Mouse (Mus musculus): ENCODE measurements around the gene Ralb.

The Ralb gene

GRCm38 (mm10) chr1:119523826-119524225 lies 19.2 kb upstream of the Ralb start:
- no peak for DNase-seq (ENCODE audit: low spot score in 2 of 2)

- no peak for DNase-seq (ENCODE audit: low spot score in 2 of 2)
These were observed 18.8 kb upstream of the Ralb start for GRCm38 (mm10) chr1:119523369-119523768.

- no peak for DNase-seq (ENCODE audit: low spot score in 2 of 2)
These were observed 18.1 kb upstream of the Ralb start for GRCm38 (mm10) chr1:119522726-119523125.

- DNase-seq (ENCODE audit: low spot score in 2 of 2): no peak
These were observed 17.1 kb upstream of the Ralb start for GRCm38 (mm10) chr1:119521681-119522080.

GRCm38 (mm10) chr1:119521029-119521428 lies 16.4 kb upstream of the Ralb start:
- no peak for DNase-seq (ENCODE audit: low spot score in 2 of 2)

GRCm38 (mm10) chr1:119519286-119519685 lies 14.7 kb upstream of the Ralb start:
- DNase-seq (ENCODE audit: low spot score in 2 of 2): no peak

GRCm38 (mm10) chr1:119518786-119519185 lies 14.2 kb upstream of the Ralb start:
- DNase-seq (ENCODE audit: low spot score in 2 of 2): no peak

GRCm38 (mm10) chr1:119518060-119518459 lies 13.5 kb upstream of the Ralb start:
- DNase-seq (ENCODE audit: low spot score in 2 of 2): no peak

GRCm38 (mm10) chr1:119510857-119511256 lies 6.3 kb upstream of the Ralb start:
- no peak for DNase-seq (ENCODE audit: low spot score in 2 of 2)

- DNase-seq (ENCODE audit: low spot score in 2 of 2): no peak
These were observed 5.8 kb upstream of the Ralb start for GRCm38 (mm10) chr1:119510409-119510808.

GRCm38 (mm10) chr1:119509474-119509873 lies 4.9 kb upstream of the Ralb start:
- no peak for DNase-seq (ENCODE audit: low spot score in 2 of 2)

- DNase-seq (ENCODE audit: low spot score in 2 of 2): no peak
These were observed 4.0 kb upstream of the Ralb start for GRCm38 (mm10) chr1:119508548-119508947.

- DNase-seq (ENCODE audit: low spot score in 2 of 2): no peak
These were observed 1.4 kb upstream of the Ralb start for GRCm38 (mm10) chr1:119505951-119506350.

- no peak for DNase-seq (ENCODE audit: low spot score in 2 of 2)
These were observed 786 bp downstream of the Ralb start for GRCm38 (mm10) chr1:119503808-119504207.

GRCm38 (mm10) chr1:119503181-119503580 lies 1.4 kb downstream of the Ralb start:
- no peak for DNase-seq (ENCODE audit: low spot score in 2 of 2)

- DNase-seq (ENCODE audit: low spot score in 2 of 2): no peak
These were observed 1.9 kb downstream of the Ralb start for GRCm38 (mm10) chr1:119502729-119503128.

GRCm38 (mm10) chr1:119501881-119502280 lies 2.7 kb downstream of the Ralb start:
- no peak for DNase-seq (ENCODE audit: low spot score in 2 of 2)

GRCm38 (mm10) chr1:119499456-119499855 lies 5.1 kb downstream of the Ralb start:
- DNase-seq (ENCODE audit: low spot score in 2 of 2): no peak

GRCm38 (mm10) chr1:119498536-119499231 lies 5.9 kb downstream of the Ralb start:
- no peak for DNase-seq (ENCODE audit: low spot score in 2 of 2)

GRCm38 (mm10) chr1:119497346-119498004 lies 7.1 kb downstream of the Ralb start:
- no peak for DNase-seq (ENCODE audit: low spot score in 2 of 2)

GRCm38 (mm10) chr1:119495396-119495775 lies 9.2 kb downstream of the Ralb start:
- no peak for DNase-seq (ENCODE audit: low spot score in 2 of 2)

- no peak for DNase-seq (ENCODE audit: low spot score in 2 of 2)
These were observed 9.7 kb downstream of the Ralb start for GRCm38 (mm10) chr1:119494712-119495395.
